Mouse (Mus musculus) brain, embryonic 14.5 days (tissue): Measurements from ENCODE around the gene Gimap3.

Experiments used
- CTCF ChIP-seq: fragments of 200-500 bp; IDR thresholded peaks from 2 replicates; pipeline ENCODE4 v1.5.1; 2012; ENCODE audit warnings: inconsistent platforms, mild to moderate bottlenecking, moderate library complexity, borderline replicate concordance; ENCODE audit not compliant: insufficient read depth, insufficient read length; ENCODE audit errors: extremely low read depth
- POLR2A ChIP-seq: fragments of 200-500 bp; IDR thresholded peaks from 2 replicates; pipeline ENCODE4 v1.6.1; 2012; ENCODE audit warnings: mild to moderate bottlenecking, inconsistent platforms, borderline replicate concordance; ENCODE audit not compliant: poor library complexity, insufficient read depth, insufficient read length, severe bottlenecking; ENCODE audit errors: extremely low read depth

- TF ChIP-seq POLR2A, result no peak
- no peak for TF ChIP-seq CTCF
Observed at GRCm38 (mm10) chr6:48787867-48788266, 17.2 kb upstream of the Gimap3 start.
